In genomic region chr5:62483521-62483920, GRCm38 (mm10) we compare ENCODE assay signal across 11 mouse cellular contexts.
DNase-seq lines count a peak whose midpoint lies in the region; ATAC-seq and TF ChIP-seq lines count a peak whose summit lies in the region.
"Had no signal": no experiment of that assay in that cellular context is flagged by ENCODE, and none has a peak within 500 bp of the region (broad histone marks: within the 10 kb centered on the region; RNA-seq: fewer than 3 reads in every experiment).

No protein-coding gene starts in this region.

- H3K36me3 ChIP-seq in intestine, embryonic 14.5 days (ENCODE audit: control insufficient read depth, insufficient read depth, low read length): no peaks in the 10 kb centered on the region
- H3K36me3 ChIP-seq in intestine, postnatal 0 days (ENCODE audit: control insufficient read depth, insufficient read depth): no peaks in the 10 kb centered on the region
- H3K36me3 ChIP-seq in kidney, postnatal 0 days (ENCODE audit: insufficient read depth, low read length): no peaks in the 10 kb centered on the region
- H3K36me3 ChIP-seq: stomach, embryonic 15.5 days had no signal

- peak; percentile 70 for DNase-seq in intestine, embryonic 14.5 days (ENCODE audit: low spot score)
- DNase-seq in 3T3-L1 (ENCODE audit: low read depth, low spot score) (peak; percentile 43), MEL-GATA-1-ER (ENCODE audit: extremely low read depth, low read depth) (peak; percentile 11)
- peak; percentile 62 for DNase-seq in kidney, postnatal 0 days (ENCODE audit: low spot score)
- no peak for DNase-seq in layer of hippocampus, adult 8-10 months (ENCODE audit: low spot score in 2 of 2)
- no peak for DNase-seq in B cell, adult 2 months
- no peak for DNase-seq in gastrocnemius, adult 2 months

- H3K27me3 ChIP-seq in intestine, embryonic 14.5 days (replicated peaks; ENCODE audit: control insufficient read depth, insufficient read depth, low read length): no peaks in the 10 kb centered on the region
- H3K27me3 ChIP-seq in intestine, postnatal 0 days (replicated peaks; ENCODE audit: control insufficient read depth, insufficient read depth, low read length): no peaks in the 10 kb centered on the region
- no peaks in the 10 kb centered on the region for H3K27me3 ChIP-seq in kidney, postnatal 0 days (ENCODE audit: insufficient read depth, low read length)
- H3K27me3 ChIP-seq: stomach, embryonic 15.5 days had no signal

- intact Hi-C loops in gastrocnemius, adult 2 months (cut with DNase I): no loop called here

- H3K4me3 ChIP-seq in intestine, embryonic 14.5 days (ENCODE audit: low read depth, low read length): no peak overlapping the region
- H3K4me3 ChIP-seq in intestine, postnatal 0 days (ENCODE audit: low read depth, low read length): no peak overlapping the region
- H3K4me3 ChIP-seq in kidney, postnatal 0 days (replicated peaks; ENCODE audit: low read depth, low read length): no peak overlapping the region
- no peak overlapping the region for H3K4me3 ChIP-seq in gastrocnemius, adult 2 months
- H3K4me3 ChIP-seq: stomach, embryonic 15.5 days had no signal

- no peaks in the 10 kb centered on the region for H3K4me1 ChIP-seq in intestine, embryonic 14.5 days (replicated peaks; ENCODE audit: control insufficient read depth, insufficient read depth, low read length)
- H3K4me1 ChIP-seq in intestine, postnatal 0 days (replicated peaks; ENCODE audit: control insufficient read depth, insufficient read depth, low read length): no peaks in the 10 kb centered on the region
- H3K4me1 ChIP-seq in kidney, postnatal 0 days (replicated peaks; ENCODE audit: insufficient read depth, low read length): no peaks in the 10 kb centered on the region
- H3K4me1 ChIP-seq: stomach, embryonic 15.5 days had no signal

- H3K27ac ChIP-seq in intestine, embryonic 14.5 days (ENCODE audit: low read depth): no peak overlapping the region
- no peak overlapping the region for H3K27ac ChIP-seq in intestine, postnatal 0 days (ENCODE audit: low read depth, low read length)
- no peak overlapping the region for H3K27ac ChIP-seq in kidney, postnatal 0 days
- H3K27ac ChIP-seq in gastrocnemius, adult 2 months: no peak overlapping the region
- H3K27ac ChIP-seq: macrophage; stomach, embryonic 15.5 days had no signal

- ATAC-seq in intestine, embryonic 14.5 days (replicated peaks; ENCODE audit: low FRiP score, low TSS enrichment, low read depth): no peak
- no peak for ATAC-seq in intestine, postnatal 0 days
- ATAC-seq in kidney, postnatal 0 days (replicated peaks; ENCODE audit: low FRiP score, low read depth): no peak; the same call in 1 of the 2 replicates

- H3K4me2 ChIP-seq in intestine, embryonic 14.5 days (ENCODE audit: low read length): no peak overlapping the region
- H3K4me2 ChIP-seq in intestine, postnatal 0 days (replicated peaks; ENCODE audit: low read depth): no peak overlapping the region
- H3K4me2 ChIP-seq in kidney, postnatal 0 days (ENCODE audit: low read length): no peak overlapping the region
- H3K4me2 ChIP-seq: heart, embryonic 11.5 days; stomach, embryonic 15.5 days had no signal

- no peaks in the 10 kb centered on the region for H3K9me3 ChIP-seq in intestine, embryonic 14.5 days (ENCODE audit: control insufficient read depth, low read length)
- no peaks in the 10 kb centered on the region for H3K9me3 ChIP-seq in intestine, postnatal 0 days (ENCODE audit: control insufficient read depth)
- no peaks in the 10 kb centered on the region for H3K9me3 ChIP-seq in kidney, postnatal 0 days (replicated peaks; ENCODE audit: low read length)
- H3K9me3 ChIP-seq: stomach, embryonic 15.5 days had no signal

- TF ChIP-seq CTCF in intestine, postnatal 0 days (IDR thresholded peaks at IDR 0.05; ENCODE audit: low read depth): no peak
- no peak for TF ChIP-seq CTCF in kidney, postnatal 0 days (IDR thresholded peaks at IDR 0.05; ENCODE audit: low read depth)
- no peak for TF ChIP-seq CTCF in gastrocnemius, adult 2 months (IDR thresholded peaks at IDR 0.05)

- H3K9ac ChIP-seq in intestine, embryonic 14.5 days (ENCODE audit: low read length): no peak overlapping the region
- no peak overlapping the region for H3K9ac ChIP-seq in intestine, postnatal 0 days (ENCODE audit: low read depth, low read length)
- no peak overlapping the region for H3K9ac ChIP-seq in kidney, postnatal 0 days (ENCODE audit: low read depth, low read length)
- H3K9ac ChIP-seq: stomach, embryonic 15.5 days had no signal

- WGBS in intestine, embryonic 14.5 days: 27% methylated on average over 5 of the region's 5 CpGs
- 19% methylated on average over 5 of the region's 5 CpGs for WGBS in intestine, postnatal 0 days
- 31% methylated on average over 5 of the region's 5 CpGs for WGBS in kidney, postnatal 0 days

Comparison
In these comparisons a context has a peak if more than half of its experiments do, and no peak if none do; other contexts are left out.
1. DNase-seq: peak in intestine, embryonic 14.5 days (single experiment), 3T3-L1 (single experiment), MEL-GATA-1-ER (single experiment) and kidney, postnatal 0 days (single experiment); none in layer of hippocampus, adult 8-10 months (0 of 2), B cell, adult 2 months (0 of 2) and gastrocnemius, adult 2 months (single experiment).